Mouse (Mus musculus): ENCODE measurements around the gene Bmi1.

The Bmi1 gene

DNA sequence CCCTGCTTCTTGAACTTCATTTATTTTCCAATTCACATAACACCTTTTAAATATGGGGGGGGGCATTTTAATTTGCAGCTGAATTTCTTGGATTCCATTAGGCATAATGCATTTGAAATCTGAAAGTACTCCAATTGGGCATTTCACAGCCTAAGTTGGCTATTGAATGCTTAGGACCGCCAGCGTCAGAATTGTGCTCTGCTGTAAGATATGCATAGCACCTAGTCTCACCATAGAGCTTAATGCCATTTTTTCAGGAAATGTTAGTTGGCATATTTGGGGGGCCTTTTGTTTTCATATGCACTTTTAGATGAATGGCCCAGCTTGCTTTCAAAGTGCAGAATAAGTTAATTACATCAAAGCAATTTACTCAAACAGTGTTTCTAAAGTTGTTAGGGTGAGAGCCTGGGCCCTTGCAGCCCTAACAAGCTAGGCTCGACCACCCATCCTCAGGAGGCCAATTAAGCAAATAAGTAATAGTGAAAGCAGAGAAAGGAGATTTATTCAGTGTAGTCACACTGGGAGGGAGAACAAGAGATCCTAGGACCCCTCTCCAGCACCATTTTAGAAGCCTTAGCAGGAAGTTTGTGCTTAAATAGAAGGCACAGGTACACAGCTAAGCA is 45.5 kb downstream of the Bmi1 start:
- DNase-seq (ENCODE audit: extremely low read depth, low read depth): no peak

DNA sequence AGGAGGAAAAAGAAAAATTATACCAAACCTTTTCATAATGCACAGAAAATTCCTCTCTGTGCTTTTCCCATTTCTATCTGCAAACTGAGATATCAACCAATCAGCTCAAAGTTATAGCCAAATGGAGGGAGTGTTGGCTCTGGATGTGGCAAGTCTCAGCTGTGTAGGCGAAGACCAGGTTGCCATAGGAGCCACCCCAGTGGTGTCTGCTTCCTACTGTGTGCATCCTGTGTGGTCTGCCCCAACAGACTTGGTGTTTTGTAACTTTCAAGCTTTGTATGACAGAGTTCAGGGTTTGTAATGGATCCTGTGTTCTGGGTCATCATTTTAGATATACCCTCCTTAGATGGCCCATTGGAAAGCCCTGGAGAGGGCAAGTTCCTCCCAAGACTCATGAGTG is 47.6 kb downstream of the Bmi1 start:
- no peak for DNase-seq (ENCODE audit: extremely low read depth, low read depth)

DNA sequence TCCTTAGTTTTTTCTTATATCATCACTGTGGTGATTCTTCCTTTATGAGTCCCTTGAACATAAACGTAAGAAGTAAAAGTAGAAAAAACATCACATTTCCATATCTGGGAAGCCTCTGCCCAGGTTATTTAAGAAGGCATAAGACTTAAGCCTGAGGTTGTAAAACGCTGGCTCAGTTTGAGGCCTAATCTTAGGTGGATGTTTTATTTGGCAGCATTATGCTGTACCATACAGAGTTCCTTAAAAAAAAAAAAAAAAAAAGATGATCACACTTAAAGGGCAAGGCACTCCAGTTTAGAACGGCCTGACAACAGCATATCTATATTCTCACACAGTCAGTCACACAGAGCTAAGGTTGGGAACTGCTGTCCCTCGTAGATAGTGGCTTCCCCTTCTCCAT is 49.1 kb downstream of the Bmi1 start:
- DNase-seq (ENCODE audit: extremely low read depth, low read depth): no peak

DNA sequence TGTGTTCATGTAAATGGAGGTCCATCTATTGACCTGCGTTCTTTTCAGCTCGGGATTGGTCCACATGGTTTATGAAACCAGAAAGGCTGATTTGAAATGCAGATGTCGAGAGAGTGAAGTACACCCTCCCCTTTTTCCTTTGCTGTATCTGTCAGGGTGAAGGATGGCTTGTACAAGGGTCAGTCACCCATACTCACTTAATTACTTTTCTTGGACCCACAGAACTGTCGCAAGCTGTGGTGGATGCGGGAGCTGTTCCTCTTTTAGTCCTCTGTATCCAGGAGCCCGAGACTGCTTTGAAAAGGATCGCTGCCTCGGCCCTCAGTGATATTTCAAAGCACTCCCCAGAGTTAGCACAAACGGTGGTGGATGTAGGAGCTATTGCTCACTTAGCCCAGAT is 54.9 kb downstream of the Bmi1 start:
- no peak for DNase-seq (ENCODE audit: extremely low read depth, low read depth)

DNA sequence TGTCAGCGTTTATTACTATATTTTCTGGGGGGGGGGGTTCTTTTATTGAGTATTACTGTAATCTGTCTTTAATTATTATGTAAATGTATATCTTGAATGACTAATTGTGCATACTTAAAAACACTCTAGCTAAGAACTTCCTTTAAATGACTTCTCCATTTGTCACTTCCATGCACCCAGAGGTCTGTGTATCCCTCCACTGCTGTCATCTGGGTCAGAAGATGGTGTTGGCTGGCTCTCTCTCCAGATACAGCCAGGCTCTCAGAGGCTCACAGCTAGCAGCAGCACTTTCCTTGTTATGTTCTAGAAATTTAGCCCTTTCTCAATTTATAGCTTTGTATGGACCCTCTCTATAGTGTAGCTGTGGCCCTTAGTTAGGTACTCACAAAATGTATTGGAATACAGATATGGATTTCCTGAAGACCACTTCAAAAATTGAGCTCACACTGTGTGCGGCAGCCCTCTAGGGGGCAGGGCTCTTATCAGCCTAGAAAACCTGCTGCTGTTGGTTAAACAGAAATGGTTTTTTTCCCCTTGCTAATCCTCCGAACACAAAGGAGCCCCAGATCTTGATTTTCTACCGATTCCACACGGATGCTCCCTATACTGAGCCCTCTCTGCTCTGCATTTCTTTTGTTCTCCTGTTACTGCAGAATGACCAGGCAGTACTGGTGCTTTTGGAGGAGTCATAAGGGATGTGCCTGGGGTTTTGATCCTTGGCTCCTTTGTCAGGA is 57.7 kb downstream of the Bmi1 start:
- peak; percentile 19 for DNase-seq (ENCODE audit: extremely low read depth, low read depth)
